Mouse (Mus musculus): Measurements from ENCODE around the gene Dhx34.
"Not testable (repeated sequence)": the region's sequence is repeated elsewhere in the genome, so short reads cannot be mapped to it uniquely, and the experiment has no call there.

Dhx34 gene

DNA sequence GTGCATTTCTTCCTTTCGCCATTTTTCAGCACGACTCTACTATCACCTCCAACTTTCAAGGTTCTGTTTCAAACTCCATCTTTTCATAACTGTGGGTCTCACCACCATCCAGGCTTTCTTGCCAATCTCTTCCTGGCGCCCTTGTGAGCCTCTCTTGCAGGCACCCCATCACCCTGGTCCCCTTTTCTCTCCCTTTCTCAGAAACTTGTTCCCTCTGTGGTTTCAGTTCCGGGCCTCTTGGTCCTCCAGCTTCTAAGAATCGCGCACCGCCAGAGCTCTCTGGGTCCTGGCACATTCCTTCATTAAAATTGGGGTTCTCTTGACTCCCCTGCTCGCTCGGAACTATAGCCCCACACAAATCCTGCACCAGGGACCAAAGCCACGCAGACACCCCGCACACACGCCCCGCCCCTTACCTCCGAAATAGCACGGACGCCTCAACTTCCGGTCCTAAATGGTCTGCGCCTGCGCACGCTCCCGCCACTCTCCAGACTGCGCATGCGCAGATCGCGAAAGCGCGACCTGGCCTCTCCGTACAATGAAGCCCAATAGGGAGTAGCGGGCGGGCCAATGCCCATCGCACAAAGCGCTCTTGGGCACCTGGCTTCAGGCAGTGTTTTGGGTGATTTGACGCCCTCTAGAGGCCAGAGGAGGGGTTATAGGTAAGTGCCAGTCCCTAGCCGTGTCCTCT lies at the start of gene Dhx34:
Gene Dhx34 (minus strand): TSS at position 456 of the 691 bp plus-strand sequence.
- peak; percentile 98 for DNase-seq (ENCODE audit: low spot score)

- no peak for DNase-seq (ENCODE audit: low spot score)
These were observed 49.3 kb upstream of the Dhx34 start for GRCm38 (mm10) chr7:16271139-16271538.

DNA sequence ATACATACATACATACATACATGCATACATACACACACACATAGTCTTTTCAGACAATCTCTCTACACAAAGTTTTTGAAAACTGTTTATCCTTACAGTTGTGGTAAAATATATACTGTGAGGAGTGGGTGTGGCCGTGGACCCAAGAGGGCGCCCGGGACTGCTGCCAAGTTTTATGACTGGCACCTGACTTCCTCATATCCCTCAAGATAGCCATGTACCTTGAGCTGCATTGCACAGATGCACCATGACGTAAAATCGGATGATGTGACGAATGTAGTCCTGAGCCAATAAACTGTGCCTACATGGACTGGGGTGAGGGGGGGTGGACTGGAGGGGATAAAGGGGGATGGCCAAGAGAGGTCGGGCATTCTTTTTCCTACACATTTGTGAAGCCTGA lies 44.8 kb upstream of the Dhx34 start:
- DNase-seq (ENCODE audit: low spot score), result not testable (repeated sequence)

DNA sequence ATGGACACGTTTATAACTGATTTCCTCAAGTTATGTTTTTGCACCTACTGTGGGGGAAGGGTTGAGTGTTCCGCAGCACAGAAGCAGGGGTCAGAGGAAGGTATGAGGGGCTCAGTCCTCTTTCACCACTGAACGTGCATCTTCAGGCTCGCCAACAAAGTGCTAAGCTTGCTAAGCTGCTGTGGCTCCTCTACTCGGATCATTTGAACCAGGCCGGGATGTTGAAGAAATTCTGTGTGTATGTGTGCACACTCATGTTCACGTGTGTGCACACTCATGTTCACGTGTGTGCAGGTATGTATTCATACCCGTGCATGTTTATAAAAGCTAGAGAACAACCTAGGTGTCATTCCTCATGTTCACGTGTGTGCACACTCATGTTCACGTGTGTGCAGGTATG lies 44.0 kb upstream of the Dhx34 start:
- DNase-seq (ENCODE audit: low spot score), result no peak

GRCm38 (mm10) chr7:16263843-16264242 lies 42.0 kb upstream of the Dhx34 start:
- DNase-seq (ENCODE audit: low spot score), result no peak

DNA sequence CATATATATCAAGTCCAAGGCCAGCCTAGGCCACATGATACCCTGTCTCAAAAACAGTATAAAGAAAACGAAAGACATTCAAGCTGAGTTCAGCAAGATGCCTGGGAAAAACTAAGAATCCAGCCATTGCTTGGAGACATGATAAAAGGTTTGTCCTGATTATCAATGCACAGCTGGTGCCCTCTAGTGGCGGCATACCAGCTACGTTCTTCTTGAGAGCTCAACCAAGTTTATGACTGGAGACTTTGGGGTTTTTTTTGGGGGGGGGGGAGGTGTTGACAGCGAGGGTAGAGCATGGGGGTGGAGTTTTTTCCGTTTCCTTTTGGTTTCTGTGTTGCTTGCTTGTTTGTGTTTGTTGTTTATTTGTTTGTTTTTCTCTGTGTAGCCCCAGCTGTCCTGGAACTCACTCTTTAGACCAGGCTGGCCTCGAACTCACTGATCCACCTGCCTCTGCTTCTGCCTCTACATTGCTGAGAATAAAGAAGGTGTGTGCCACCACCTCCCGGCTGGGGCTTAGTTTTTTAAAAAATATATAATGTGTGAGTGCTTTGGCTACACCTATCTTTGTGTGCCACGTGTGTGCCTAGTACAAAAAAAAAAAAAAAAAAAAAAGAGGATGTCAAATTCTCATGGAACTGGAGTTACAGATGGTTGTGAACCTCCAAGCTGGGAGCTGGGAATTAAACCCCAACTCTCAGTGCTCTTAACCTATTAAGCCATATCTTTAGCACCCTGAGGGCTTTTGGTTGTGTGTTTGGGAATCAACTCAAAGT lies 41.4 kb upstream of the Dhx34 start:
- peak; percentile 90 for DNase-seq (ENCODE audit: low spot score)

- no peak for DNase-seq (ENCODE audit: low spot score)
These were observed 39.3 kb upstream of the Dhx34 start for GRCm38 (mm10) chr7:16261097-16261496.

GRCm38 (mm10) chr7:16259110-16259590 lies 37.3 kb upstream of the Dhx34 start, which contains the start of gene C5ar1:
Gene C5ar1 (minus strand): TSS chr7:16259540.
- DNase-seq (ENCODE audit: low spot score), result no peak

DNA sequence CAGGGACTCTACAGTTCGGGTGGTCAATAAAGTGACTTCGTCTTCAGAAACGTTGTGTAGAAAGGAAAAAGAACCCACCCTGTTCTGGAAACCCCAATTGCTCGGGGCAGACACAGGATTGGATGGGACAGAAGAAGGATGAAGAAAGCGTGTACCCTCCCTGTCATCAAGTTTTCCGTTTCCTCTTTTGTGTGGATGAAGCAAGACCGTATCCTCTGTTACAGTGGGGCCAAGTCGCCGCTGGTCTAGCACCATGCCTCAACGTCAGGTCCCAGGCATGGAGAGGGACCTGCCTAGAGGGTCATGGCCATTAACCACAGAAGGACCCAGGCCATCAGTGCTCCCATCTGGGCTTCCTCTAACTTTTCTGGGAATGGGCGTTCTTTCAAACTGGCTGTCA lies 36.0 kb upstream of the Dhx34 start:
- no peak for DNase-seq (ENCODE audit: low spot score)

DNA sequence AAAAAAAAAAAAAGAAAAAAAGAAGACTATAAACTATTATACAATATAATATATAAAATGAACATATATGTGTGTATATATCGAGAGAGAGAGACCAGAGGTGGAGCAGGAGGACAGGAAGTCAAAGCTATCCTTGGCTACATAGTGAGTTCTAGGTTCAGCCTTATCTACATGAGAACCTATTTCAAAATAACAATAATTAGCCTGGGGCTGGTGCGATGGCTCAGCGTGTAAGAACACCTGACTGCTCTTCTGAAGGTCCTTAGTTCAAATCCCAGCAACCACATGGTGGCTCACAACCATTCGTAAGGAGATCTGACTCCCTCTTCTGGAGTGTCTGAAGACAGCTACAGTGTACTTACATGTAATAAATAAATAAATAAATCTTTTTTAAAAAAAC lies 34.1 kb upstream of the Dhx34 start:
- DNase-seq (ENCODE audit: low spot score), result not testable (repeated sequence)

DNA sequence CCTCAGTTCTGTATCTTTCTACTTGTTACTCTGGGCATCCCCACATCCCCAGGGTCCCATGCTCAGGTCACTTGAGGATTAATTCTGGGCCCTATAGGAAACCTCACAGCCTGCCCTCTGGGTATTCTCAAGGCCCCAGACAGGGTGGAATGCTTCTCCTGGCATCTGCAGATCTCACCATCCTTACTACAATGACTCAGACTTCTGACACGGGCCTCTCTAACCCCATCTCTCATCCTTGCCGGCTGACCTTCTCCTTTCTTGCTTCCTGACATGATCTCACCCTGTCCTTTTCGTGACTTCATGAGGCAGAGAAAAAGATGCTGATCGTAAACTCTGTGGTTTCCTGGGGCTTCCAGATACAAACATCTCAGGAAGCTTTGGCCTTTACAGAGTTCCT lies 32.4 kb upstream of the Dhx34 start:
- no peak for DNase-seq (ENCODE audit: low spot score)

GRCm38 (mm10) chr7:16250687-16251086 lies 28.9 kb upstream of the Dhx34 start:
- DNase-seq (ENCODE audit: low spot score), result no peak

DNA sequence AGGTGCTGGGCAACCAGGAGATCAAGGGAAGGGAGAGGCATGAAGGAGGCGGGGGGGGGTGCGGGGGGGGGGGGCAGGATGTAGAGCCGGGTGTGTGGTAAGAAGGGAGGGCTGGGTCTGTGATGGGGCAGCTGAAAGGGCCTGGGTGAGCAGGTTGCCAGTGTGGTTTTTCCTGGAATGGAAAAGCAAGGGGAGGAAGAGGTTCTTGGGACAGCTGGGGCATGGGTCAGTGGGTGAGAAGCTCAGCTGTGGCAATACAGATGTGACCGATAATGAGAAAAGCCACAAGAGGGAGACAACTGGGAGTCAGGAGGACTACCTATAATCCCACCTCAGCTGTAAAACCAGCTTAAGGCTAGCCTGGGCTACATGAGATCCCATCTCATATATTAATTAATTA lies 24.1 kb upstream of the Dhx34 start:
- DNase-seq (ENCODE audit: low spot score), result no peak

DNA sequence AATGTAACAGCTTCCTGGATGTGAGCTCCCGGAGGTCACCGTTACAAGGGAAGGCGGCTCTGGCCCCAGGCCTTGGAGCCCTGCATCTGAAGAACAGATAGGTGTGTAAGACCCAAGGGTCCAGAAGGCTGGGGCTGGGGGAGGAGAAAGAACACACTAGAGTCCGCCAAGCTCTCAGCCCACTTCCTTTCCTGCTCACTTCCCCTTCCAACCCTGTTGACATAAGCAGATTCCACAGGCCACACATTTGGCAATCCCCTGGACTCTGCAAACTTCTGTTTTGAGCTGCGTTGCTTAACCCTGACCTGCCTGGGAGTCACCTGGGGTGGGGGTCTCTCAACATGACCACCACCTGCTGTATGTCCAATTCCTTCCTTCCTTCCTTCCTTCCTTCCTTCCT lies 22.2 kb upstream of the Dhx34 start, which contains the start of gene C5ar2:
Gene C5ar2 (minus strand): TSS at position 88 of the 400 bp plus-strand sequence.
- no peak for DNase-seq (ENCODE audit: low spot score)

DNA sequence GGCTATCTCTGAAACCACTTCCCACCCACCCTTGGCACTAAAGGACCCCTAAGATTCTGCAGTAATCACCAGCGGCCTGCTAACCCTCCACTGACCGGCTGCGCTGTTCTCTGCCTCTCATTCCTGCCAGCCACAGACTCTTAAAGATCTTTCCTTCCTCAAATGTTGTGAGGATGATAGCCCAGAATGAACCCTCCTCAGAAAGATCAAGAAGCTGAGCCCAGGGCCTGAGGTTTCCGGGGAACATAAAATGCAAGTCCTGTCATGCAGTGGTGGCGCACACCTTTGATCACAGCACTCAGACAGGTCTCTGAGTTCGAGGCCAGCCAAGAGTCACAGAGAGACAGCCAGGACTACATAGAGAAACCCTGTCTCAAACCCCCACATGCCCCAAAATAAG lies 20.4 kb upstream of the Dhx34 start:
- DNase-seq (ENCODE audit: low spot score), result no peak

- DNase-seq (ENCODE audit: low spot score), result no peak
These were observed 19.9 kb upstream of the Dhx34 start for GRCm38 (mm10) chr7:16241787-16242186.

DNA sequence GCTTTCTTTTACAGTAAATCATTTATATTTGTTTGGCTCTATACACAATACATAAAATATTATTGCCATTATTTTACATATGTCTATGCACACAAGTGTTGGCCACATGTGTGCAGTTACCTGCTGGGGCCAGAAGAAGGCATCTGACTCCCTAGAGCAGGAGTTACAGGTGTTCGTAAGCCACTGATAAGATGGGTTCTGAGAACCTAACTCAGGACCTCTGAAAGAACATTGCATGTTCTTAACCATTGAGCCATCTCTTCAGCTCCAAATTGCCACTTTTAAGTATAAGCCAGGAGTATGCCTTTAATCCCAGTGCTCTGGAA lies 19.1 kb upstream of the Dhx34 start:
- no peak for DNase-seq (ENCODE audit: low spot score)

GRCm38 (mm10) chr7:16240281-16240977 lies 18.6 kb upstream of the Dhx34 start:
- DNase-seq (ENCODE audit: low spot score), result no peak

DNA sequence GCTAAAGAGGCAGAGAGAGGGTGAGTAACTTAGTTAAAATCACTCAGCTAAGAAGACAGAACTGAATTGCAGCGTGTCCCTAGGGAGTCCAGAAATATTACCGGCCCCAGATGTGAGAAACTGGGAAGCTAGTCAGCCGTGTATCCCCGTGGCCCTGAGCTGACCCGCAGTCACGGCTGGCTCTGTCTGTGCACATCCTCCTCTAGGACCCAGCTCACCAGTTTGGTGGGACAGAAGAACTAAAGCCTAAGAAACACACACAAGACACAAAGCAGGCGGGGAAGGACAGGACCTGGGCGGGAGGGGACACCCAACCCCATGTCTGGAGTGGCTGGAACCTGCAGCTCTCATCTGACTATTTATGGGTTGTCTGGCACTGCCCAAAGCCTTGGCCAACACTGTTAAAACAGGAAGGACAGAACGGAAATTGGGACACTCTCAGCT lies 17.7 kb upstream of the Dhx34 start:
- DNase-seq (ENCODE audit: low spot score), result no peak

- peak; percentile 79 for DNase-seq (ENCODE audit: low spot score)
These were observed 8.0 kb upstream of the Dhx34 start for GRCm38 (mm10) chr7:16229869-16230268.

DNA sequence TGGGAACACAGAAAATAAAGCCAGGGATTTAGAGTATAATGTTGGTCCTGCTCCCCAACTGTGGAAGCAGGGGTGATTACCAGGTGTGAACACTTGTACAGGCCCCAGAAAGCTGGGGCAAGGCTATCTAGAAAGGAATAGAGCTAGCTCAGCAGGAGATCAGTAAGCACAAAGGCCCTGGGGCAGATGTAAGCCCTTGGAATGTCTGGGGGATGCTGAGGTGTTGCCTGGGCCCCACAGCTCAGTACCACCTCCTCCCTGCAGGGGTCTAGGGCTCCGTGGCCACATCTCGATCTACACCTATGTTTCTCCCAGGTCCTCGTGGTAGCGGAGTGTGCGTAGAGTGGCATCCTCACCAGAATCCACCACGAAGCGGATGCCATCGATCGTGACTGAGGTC lies 7.9 kb downstream of the Dhx34 start:
- no peak for DNase-seq (ENCODE audit: low spot score)

- no peak for DNase-seq (ENCODE audit: low spot score)
These were observed 8.6 kb downstream of the Dhx34 start for GRCm38 (mm10) chr7:16213196-16213595.

DNA sequence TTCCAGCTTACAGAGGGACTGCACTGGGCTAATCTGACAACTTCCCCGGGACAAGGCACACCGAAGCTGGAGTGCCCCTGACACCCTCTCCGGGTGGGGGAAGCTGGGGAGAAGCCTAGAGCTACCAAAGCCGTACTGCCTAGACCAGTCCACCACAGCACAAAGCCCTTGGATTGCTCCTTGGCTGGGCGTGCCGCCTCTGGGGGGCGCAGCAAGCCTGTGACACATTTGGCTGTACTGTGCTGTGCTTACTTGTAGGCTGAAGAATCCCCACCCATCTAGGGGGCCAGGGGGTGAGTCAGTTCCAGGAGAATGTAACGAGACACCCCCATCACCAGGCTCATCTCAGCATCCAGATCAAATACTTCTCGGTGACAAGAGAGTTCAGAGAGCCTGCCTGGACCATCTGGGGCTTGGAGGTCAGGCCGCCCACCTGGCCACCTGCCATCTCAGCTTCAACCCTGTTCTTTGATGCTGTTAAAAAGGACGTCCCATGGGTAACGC lies 10.9 kb downstream of the Dhx34 start:
- peak; percentile 28 for DNase-seq (ENCODE audit: low spot score)
